Mouse (Mus musculus): ENCODE measurements around the gene Aym1.
"Not testable (repeated sequence)": the region's sequence is repeated elsewhere in the genome, so short reads cannot be mapped to it uniquely, and the experiment has no call there.

Aym1 gene

GRCm38 (mm10) chr5:113354311-113354710 is 2.8 kb upstream of the Aym1 start:
- peak in 1 of 2 experiments; percentile 18 for DNase-seq

DNA sequence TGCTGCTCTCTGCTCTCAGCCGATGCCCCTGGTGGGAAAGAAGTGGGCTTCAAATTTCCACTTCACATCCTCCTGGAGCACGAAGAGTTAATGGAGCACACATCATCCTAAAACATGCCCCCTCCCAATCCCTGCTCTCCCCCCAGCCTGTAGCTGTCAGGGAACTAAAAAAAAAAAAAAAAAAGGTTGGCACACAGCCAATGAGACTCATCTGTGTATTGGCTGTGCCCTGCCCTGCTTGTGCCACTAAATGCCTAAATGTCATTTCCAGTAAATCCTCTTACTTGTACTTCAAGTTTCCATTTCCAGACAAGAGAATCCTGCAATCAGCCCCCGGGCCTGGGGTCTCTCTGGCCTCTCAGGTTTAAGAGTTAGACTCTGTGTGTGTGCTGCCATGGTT is 562 bp downstream of the Aym1 start:
- DNase-seq, result peak; percentile 58 to 80

- DNase-seq, result peak; percentile 39 to 42
Measured at GRCm38 (mm10) chr5:113358833-113359232, 1.7 kb downstream of the Aym1 start.

GRCm38 (mm10) chr5:113361283-113361682 is 4.2 kb downstream of the Aym1 start:
- peak; percentile 83 to 89 for DNase-seq

DNA sequence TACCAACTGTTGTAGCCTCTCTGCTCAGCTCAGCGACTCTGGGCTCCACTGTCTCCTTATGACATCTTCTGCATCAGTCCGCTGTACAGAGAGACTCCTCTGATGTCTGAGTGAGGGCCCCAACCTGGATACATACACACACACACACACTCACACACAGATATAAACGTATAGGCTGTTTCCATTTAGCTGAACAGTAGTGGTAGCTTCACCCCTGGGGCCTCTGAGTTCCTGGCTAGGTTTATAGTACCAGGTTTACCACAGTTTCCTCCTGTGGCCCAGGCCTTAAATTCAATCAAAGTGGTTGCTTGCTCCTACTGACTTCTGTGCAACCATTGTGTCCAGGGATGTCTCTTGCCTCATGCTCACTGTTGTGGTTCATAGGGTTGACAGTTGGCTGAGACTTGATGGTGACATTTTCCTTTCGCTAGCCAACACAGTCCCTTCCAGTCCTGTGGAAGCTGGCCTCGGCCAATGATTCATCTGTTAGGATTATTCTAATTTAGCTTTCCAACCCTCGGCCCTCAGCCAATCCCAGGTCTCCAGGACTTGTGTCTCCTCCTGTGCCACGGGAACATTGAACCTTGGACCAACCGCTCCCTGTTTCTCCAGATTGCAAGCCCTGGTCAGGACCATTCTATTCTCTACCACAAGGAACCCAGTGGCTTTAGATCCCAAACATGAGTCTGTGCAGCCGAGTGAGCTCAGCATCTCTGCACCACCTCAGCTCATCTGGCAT is 5.3 kb downstream of the Aym1 start:
- DNase-seq, result peak; percentile 93 to 96

- DNase-seq, result peak; percentile 53 to 56
Measured at GRCm38 (mm10) chr5:113363177-113363576, 6.1 kb downstream of the Aym1 start.

- DNase-seq, result peak; percentile 93 to 94
Measured at GRCm38 (mm10) chr5:113365921-113366320, 8.8 kb downstream of the Aym1 start.

DNA sequence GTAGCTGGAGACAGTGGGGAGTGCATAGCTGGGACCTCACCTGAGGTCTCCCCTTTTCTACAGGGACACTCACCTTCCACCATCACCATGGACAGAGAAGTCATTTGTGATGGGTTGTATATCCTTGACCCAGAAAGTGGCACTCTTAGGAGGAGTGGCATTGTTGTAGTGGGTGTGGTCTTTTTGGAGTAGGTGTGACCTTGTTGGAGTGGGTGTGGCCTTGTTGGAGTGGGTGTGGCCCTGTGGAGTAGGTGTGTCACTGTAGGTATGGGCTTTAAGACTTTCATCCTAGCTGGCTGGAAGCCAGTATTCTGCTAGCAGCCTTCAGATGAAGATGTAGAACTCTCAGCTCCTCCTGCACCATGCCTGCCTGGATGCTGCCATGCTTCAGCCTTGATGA is 10.6 kb downstream of the Aym1 start:
- not testable (repeated sequence) for DNase-seq

GRCm38 (mm10) chr5:113369262-113369868 is 12.3 kb downstream of the Aym1 start:
- peak; percentile 52 to 61 for DNase-seq

DNA sequence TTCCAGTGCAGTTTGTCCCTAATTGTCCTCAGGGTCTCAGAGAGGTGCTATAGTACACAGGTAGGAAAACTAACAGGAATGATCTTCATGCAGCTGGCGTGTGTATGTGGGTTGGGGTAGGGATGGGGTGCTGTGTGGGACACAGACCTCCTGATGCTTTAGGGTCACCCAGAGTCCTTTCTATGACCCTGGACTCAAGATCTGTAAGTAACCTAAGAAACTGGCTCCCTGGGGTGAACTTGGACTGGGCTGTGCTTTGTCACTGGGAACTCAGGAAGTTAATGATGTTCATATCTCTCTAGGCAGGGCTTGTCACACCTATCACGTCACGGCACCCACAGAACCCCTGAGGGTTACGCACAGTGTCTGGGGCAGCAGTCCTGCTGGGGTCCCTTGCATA is 15.4 kb downstream of the Aym1 start:
- peak in 1 of 2 experiments; percentile 44 for DNase-seq

DNA sequence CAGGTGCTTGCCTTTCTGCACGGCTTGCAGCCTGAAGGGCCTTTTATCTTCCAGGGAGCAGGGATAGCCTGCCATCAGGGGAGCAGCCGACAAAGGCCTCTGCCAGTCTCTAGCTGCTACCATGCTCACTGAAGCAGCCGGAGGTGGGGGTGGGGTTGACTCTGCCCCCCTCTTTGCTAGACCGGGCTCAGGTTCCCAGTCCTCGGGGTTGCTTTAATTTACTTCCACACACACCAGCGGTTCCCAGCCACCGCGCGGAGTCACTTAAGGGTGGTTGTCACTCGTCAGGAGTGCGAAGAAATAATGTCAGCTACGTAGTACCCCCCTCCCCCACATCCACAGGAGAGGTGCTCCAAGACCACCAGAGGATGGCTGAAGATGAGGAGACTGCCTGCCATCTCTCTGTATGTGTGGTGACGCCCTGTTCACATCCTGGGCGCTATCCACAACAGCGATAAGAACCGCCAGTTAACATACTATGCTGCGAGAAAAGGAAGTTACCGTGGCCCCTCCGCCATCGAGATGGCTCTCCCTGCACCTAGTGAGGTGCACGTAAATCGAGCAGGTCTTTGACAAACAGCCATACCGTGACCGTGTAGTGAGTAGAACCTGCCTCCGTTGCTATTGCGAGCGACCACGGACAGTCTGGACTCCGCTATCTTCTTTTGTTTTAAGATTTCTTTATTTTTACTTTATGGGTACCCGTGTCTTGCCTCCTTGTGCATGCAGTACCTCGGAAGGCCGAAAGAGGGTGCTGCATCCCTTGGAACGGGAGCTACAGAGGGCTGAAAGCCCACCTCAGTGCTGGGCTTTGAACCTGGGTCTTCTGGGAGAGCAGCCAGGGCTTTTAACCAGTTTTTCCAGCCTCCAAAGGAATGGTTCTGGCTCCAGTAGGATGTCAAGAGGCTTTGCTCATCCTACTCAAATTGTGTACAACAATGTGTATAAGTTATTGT is 16.2 kb downstream of the Aym1 start:
- DNase-seq, result peak; percentile 94 to 96

GRCm38 (mm10) chr5:113374290-113374689 is 17.2 kb downstream of the Aym1 start:
- no peak for DNase-seq

DNA sequence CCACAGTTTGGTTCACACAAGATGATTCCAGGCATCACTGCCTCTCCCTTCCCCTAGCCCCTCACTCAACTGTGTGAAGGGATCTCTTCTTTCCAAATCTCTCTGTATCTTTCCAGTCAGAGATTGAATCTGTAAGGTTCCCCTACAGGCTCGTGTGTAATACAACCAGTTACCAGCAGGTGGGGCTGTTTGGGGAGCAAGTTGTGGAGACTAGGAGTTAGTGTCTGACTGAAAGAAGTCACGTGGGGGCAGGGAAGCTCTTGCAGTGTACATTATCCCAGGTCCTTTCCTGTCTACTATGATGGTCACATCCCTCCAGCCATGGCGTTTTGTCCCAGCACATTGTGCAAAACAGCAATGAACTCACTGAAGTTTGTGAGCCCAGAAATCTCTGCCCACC is 18.7 kb downstream of the Aym1 start:
- DNase-seq, result peak; percentile 94 to 97

DNA sequence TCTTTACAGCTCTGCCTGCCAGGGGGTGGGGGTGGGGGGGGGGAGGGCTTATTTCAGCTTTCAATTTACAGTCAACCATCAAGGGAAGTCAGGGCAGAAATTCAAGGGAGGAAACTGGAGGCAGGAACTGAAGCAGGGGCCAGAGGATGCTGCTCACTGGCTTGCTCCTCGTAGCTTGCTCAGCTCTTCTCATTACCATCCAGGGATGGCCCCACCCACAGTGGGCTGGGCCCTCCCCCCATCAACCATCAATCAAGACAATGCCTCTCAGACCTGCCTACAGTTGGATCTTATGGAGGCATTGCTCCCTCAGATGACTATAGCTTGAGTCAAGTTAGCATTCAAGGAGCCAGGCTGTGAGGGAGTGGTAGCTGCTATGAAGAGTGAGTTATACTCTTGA is 19.2 kb downstream of the Aym1 start:
- DNase-seq, result peak in 1 of 2 experiments; percentile 18

DNA sequence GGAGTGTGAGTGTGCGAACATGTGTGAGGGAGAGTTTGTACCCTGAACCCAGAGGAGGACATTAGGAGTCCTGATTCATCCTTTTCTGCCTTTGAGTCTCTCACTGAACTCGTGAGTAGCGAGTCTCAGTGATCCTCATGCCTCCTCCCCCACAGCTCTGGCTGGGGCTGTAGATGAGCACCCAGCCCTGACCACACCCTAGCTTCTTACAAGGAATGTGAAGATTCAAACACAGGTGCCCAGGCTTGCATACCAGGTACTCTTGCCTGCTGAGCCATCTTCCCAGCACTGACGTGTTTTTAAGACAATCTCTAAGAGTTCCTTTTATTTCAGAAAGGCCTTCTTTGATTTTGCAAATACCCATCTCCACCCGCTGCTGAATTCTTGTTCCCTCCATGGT is 22.3 kb downstream of the Aym1 start:
- DNase-seq, result no peak

- DNase-seq, result peak; percentile 29 to 41
Measured at GRCm38 (mm10) chr5:113380553-113380952, 23.5 kb downstream of the Aym1 start.

- DNase-seq, result no peak
Measured at GRCm38 (mm10) chr5:113382580-113382979, 25.5 kb downstream of the Aym1 start.

DNA sequence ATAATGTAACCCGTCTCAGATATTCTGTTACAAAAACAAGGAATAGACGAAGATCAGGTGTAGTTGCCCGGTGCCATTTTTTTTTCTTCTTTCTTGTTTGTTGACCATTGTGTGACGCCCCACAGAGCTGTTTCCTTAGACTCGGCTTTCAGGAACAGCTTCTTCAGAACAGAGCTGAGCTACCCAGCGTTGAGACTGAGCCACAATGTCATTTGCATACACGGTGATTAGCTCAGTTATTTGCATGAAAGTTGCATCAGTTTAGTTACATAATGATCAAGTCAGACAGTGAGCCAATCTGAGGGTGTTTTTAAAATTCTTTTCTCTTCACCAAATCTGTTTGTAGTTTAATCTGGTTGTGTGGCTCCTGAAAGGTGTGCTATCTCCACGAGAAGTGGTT is 36.7 kb downstream of the Aym1 start:
- DNase-seq, result no peak

GRCm38 (mm10) chr5:113396286-113396934 is 39.3 kb downstream of the Aym1 start:
- DNase-seq, result no peak

DNA sequence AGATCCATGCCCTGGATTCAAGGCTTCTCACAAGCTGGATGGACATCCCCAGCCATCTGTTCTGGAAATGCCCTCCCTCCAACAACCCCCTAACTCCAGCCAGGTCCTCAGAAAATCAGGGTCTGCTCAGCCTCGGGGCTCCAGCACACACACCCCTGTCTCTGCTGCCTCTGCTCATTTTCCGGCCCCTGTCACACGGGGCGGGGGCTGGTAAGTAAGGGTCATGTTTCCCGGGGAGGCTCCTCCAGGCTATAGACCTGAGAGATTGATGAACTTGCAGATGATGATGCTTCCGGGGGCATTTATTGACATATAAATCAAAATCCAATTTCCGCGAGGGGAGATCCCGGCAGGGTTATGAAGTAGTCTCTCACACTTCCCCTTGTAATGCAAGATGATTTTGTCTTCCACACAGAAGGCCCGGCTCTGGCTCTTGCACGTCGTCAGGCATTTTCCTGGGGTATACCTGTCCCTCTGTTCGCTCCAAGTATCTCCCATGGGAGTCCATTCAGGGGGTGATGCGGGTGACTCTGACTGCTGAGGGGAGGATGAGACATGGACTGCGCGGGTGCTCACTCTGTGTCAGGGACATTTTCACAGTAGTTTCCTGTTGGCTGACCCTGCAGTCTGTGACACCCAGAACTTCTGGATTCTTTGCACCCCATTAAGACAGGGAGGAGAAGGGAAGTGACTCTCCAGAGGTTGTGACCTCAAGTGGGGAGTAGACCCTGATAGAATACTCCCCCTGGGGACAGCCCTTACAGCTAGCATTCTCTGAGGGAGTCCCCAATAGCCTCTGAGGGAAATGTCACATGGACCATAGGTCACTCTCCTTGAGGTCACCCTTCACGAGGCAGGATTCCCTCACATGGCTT is 40.6 kb downstream of the Aym1 start:
- DNase-seq, result no peak

GRCm38 (mm10) chr5:113402702-113403101 is 45.6 kb downstream of the Aym1 start:
- DNase-seq, result no peak

GRCm38 (mm10) chr5:113407346-113407745 is 50.3 kb downstream of the Aym1 start:
- no peak for DNase-seq

Measured in cerebellum, postnatal 10 days (tissue).